Mouse (Mus musculus): ENCODE measurements around the gene Olfr930. TPM values are rescaled to one million over a fixed set of nuclear protein-coding genes. Genes with fewer than 3 reads are reported as not detected.

Gene Olfr930
- not detected for total RNA-seq (2023)

DNA sequence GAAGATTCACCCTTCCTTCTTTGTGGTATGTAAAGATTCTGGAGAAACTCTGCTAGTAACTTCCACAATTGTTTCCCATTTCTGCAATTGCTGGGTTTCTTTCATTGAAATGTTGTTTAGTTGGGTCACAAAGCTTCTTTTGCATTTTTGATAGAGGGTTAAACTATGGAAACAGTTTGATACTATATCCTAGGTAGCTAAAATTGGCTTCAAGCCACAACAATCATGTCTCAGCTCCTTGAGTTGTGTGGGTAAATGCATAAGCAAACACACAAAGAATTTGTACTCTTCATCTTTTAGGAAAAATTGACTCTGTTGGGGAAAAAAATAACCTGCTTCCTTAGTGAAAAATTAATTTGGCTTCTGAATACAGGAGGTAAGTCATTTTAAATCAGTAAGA is at the start of gene Olfr930:
Gene Olfr930 (plus strand): TSS at position 301 of the 400 bp plus-strand sequence.

DNA sequence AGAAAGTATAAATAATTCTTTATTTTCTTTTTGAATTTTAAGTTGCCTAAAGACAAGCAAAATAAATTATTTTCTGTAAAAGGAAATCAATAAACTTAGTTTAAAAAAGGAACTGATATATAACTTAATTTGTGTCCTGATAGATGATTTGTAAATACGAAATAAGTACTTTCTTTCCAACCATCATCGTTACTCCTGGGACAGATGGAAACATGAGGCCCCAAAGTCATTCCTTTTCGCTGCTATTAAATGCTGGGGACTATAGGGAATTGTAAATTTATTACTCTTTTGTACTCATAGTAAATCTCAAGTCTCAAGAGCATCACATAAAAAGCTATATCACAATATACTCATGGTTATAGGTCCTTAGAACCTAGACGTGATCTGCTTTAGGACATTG is 42.4 kb downstream of the Olfr930 start, which contains the start of gene Olfr933:
Gene Olfr933 (plus strand): TSS at position 301 of the 400 bp plus-strand sequence.

Other genes with a start within 250 kb of the Olfr930 start
- gene Olfr919, start 226.1 kb upstream of the Olfr930 start, total RNA-seq (2023): not detected
- gene Vwa5a, start 211.5 kb upstream of the Olfr930 start, total RNA-seq (2023): 10 to 100 TPM; 20.1 to 32.2 TPM
- gene Olfr920, start 177.5 kb upstream of the Olfr930 start, total RNA-seq (2023): under 1 TPM; 0.07 to 0.18 TPM
- gene Olfr921, start 156.7 kb upstream of the Olfr930 start, total RNA-seq (2023): not detected
- not detected for gene Olfr922, start 115.2 kb upstream of the Olfr930 start, total RNA-seq (2023)
- gene Olfr923, start 103.3 kb upstream of the Olfr930 start, total RNA-seq (2023): not detected
- not detected for gene Olfr924, start 85.4 kb upstream of the Olfr930 start, total RNA-seq (2023)
- gene Olfr26, start 74.7 kb upstream of the Olfr930 start, total RNA-seq (2023): not detected
- gene Olfr926, start 52.7 kb upstream of the Olfr930 start, total RNA-seq (2023): not detected
- not detected for gene Olfr933, start 42.5 kb downstream of the Olfr930 start, total RNA-seq (2023)
- not detected for gene Olfr934, start 58.5 kb downstream of the Olfr930 start, total RNA-seq (2023)
- not detected for gene Olfr935, start 69.9 kb downstream of the Olfr930 start, total RNA-seq (2023)
- not detected for gene Olfr146, start 93.6 kb downstream of the Olfr930 start, total RNA-seq (2023)
- gene Olfr937, start 135.1 kb downstream of the Olfr930 start, total RNA-seq (2023): not detected
- gene Olfr938, start 149.1 kb downstream of the Olfr930 start, total RNA-seq (2023): not detected
- gene Olfr27, start 198.3 kb downstream of the Olfr930 start, total RNA-seq (2023): not detected
- not detected for gene Olfr943, start 236.5 kb downstream of the Olfr930 start, total RNA-seq (2023)